Mouse (Mus musculus): Measurements from ENCODE around the gene Dusp22. TPM values are rescaled to one million over a fixed set of nuclear protein-coding genes. Genes with fewer than 3 reads are reported as not detected.

Gene Dusp22
- total RNA-seq, 2 experiments from 2014 or later = 29.7 to 33.1 TPM

DNA sequence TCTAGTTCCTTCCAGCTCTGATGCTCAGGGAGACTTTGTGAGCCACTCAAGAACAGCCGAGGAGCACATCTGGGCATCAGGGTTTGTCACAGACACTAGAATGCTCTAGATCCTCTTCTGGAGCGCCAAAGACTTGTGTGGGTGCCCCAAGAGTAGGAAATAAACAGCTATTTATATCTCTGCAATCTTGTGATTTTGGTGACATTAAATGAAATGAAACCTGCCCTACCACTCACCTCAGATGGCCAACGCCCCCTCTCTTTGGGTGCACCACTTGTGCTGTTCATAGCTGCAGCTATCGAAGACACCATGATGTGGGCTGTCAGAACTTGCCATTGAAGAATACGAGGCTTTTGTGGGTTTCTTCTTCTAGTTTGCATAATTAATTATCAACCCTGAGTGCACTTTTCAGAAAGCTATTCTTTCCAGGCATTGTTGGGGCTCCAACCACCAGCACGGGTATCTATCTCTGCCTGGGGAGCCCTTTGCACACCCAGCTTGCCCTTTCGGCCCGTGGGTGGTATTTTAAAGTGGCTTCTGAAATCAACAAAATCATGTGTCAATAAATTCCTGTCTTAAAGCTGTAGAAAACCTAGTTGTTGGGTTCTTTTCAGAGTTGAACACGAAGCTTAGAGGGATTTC lies 96.3 kb downstream of the Dusp22 start:
- Histone ChIP-seq H3K4me3 (no peak overlapping the region), H3K27ac (no peak overlapping the region)
- TF ChIP-seq CTCF (IDR thresholded peaks at IDR 0.05) = no peak
- no peak for DNase-seq (ENCODE audit: extremely low spot score in 1 of 2, low spot score in 2 of 2)
- intact Hi-C loops (cut with DNase I) = no loop called here

DNA sequence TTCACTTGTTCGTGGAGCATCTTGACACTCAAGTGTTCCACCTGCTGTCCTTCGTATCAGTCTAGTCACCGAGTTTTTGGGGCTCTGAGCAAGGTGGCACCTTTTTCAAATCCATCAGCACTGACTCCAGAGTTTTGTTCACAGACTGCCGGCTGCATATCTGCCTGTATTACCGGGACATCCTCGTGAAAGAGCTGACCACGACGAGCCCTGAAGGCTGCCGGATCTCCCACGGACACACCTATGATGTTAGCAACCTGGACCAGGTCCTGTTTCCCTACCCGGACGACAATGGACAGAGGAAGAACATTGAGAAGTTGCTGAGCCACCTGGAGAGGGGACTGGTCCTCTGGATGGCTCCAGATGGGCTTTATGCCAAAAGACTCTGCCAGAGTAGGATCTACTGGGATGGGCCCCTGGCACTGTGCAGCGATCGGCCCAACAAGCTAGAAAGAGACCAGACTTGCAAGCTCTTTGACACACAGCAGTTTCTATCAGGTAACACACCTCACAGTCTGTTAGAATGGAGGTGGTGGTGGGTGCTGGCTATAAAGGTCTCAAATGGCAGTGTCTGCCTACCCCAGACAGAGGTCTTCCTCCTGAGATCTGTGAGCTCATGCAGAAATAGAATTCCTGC lies 97.6 kb downstream of the Dusp22 start:
- intact Hi-C loops (cut with DNase I) = no loop called here
- Histone ChIP-seq H3K4me3 (no peak overlapping the region), H3K27ac (no peak overlapping the region)
- no peak for DNase-seq (ENCODE audit: extremely low spot score in 1 of 2, low spot score in 2 of 2)
- TF ChIP-seq CTCF (IDR thresholded peaks at IDR 0.05) = no peak

DNA sequence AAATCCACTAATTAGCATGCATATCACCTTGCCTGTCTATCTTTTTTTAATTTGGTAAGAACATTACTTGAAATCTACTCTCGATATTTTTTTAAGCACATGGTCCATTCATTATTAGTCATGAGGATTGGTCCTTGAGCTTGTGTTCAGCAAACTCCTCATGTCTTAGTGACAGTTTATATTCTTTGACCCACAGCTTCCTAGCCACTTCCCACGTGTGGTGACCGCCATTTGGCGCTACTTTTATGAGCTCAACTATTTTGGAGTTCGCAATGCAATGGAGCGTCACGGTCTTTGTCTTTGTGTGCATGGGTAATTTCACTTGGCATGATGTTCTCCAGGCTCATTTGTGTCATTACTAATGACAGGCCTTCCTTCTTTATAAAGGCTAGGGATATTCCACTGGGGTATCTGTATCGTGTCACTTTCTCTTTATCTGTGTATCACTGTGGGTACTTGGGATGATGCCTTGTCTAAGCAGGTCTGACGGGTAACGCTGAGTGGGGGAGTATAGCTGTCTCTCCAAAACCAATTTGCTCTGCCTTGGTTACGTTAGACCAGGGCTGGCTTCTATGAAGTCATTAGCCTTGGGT lies 99.1 kb downstream of the Dusp22 start:
- TF ChIP-seq CTCF (IDR thresholded peaks at IDR 0.05) = no peak
- Histone ChIP-seq H3K4me3 (no peak overlapping the region), H3K27ac (no peak overlapping the region)
- intact Hi-C loops (cut with DNase I) = no loop called here
- DNase-seq (ENCODE audit: extremely low spot score in 1 of 2, low spot score in 2 of 2) = no peak

DNA sequence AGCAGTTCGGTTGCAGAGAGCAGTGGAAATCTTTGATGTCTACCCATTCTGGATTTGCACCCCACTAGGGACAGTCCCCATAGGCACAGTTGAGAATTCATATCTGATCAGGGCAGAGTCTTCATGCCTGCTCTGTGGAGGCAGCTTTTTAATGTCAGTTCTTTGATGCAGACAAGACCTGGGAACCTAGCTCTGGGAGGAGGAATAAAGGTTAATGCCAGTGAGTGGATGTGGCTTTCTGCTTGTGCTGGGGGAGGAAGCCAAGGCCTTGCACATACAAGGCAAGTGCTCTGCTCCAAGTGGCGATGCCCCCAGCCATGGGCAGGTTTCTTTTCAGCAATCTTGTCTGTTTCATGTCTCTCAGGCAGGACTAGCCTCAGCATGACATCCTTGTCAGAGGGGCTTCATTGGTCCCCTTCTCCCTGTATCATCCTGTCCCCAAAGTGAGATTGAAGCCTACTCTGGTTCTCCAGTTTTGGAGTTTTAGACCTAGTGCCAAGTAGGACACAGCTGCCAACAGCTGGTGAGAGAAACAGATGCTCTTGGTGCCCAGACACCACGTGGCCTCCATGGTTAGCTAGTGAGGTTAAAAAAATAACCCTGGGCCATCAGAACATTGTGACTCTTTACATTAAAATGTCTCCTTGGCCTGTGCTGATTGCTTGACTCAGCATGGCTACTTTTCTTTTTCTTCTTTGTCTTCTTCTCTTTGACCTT lies 100.7 kb downstream of the Dusp22 start:
- TF ChIP-seq CTCF (IDR thresholded peaks at IDR 0.05) = no peak
- intact Hi-C loops (cut with DNase I) = no loop called here
- H3K4me3 ChIP-seq = no peak overlapping the region
- DNase-seq (ENCODE audit: extremely low spot score in 1 of 2, low spot score in 2 of 2) = no peak
- H3K27ac ChIP-seq = no peak overlapping the region

Other genes starting within 250 kb of the Dusp22 start
- 100 to 1,000 TPM; 138 to 149 TPM for gene Uqcrfs1, start 114.6 kb upstream of the Dusp22 start, total RNA-seq (2021)
- gene Irf4, start 89.2 kb downstream of the Dusp22 start, total RNA-seq (2021) = under 1 TPM; 0.32 to 0.58 TPM

Measured in left cerebral cortex, adult 2 months (tissue).